In the genomic region with DNA sequence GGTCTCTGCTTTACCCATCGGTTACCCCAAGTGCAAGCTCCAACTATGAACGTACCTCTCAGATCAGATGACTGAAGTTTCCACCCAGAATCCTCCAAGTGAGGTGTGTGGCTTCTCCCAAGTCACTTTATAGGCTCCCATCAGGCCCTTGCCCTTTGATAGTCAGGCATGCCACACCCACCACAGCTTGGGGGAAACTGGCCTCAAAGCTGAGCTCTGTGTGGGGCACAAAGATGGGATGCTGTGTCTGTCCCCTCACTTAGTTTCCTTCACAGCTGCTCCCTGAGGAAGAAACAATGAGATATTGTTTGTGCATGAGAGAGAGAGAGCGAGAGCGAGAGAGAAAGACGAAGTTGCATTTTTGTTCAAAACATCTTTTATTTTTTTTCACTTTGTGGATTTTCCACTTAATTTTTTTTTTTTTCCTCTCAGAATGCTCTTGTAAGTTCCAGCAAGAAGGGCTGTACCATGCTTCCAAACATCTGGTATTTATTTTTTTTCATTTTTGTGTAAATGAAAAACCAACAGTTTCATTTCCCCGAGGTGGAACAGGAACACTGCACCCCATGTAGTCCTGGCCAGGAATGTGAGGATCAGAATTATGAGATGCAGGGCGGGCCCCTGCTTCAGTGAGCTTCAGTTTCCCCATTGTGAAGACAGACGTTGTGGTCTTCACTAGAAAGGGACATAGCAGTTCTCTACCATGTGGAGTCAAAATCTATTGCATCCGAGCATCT, we compare ENCODE assay signal across 8 mouse cellular contexts. TPM values are rescaled to one million over a fixed set of nuclear protein-coding genes. Genes with fewer than 3 reads are reported as not detected.
A peak's percentile ranks its signal among the peaks of the same experiment; 100 is the strongest.
DNase-seq lines count a peak whose midpoint lies in the region; ATAC-seq and TF ChIP-seq lines count a peak whose summit lies in the region.

Apod (minus strand) TSS at position 312 of the 737 bp plus-strand sequence.

- peak; percentile 32 for DNase-seq in embryonic facial prominence, embryonic 10.5 days (ENCODE audit: low spot score)
- DNase-seq in right cerebral cortex, postnatal 36 days (ENCODE audit: low spot score in 2 of 2) = no peak
- DNase-seq in right cerebral cortex, postnatal 4 days = no peak
- DNase-seq in urinary bladder, postnatal 10 days (ENCODE audit: low spot score) = no peak

- no peaks in the 10 kb centered on the region for H3K27me3 ChIP-seq in E14TG2a.4 (ENCODE audit: insufficient read depth, low read length)
- no peaks in the 10 kb centered on the region for H3K27me3 ChIP-seq in embryonic facial prominence, embryonic 10.5 days (replicated peaks; ENCODE audit: low read depth, poor library complexity, severe bottlenecking)
- H3K27me3 ChIP-seq in hindbrain, embryonic 12.5 days = no peaks in the 10 kb centered on the region
- no peaks in the 10 kb centered on the region for H3K27me3 ChIP-seq in limb, embryonic 13.5 days

- H3K27ac ChIP-seq in embryonic facial prominence, embryonic 10.5 days (replicated peaks) = peak within 1 kb of the TSS; percentile 57
- peak within 1 kb of the TSS; percentile 48 for H3K27ac ChIP-seq in hindbrain, embryonic 12.5 days
- peak within 1 kb of the TSS; percentile 75 for H3K27ac ChIP-seq in limb, embryonic 13.5 days

- H3K4me2 ChIP-seq in hindbrain, embryonic 12.5 days (replicated peaks) = no peak within 1 kb of the TSS; the same call in 1 of the 2 replicates
- H3K4me2 ChIP-seq in limb, embryonic 13.5 days (replicated peaks) = peak within 1 kb of the TSS; percentile 41

- no peak within 1 kb of the TSS for H3K9ac ChIP-seq in hindbrain, embryonic 12.5 days
- 0 out of 2 replicates have a peak within 1 kb of the TSS, but pooled peaks have one; percentile 1 for H3K9ac ChIP-seq in limb, embryonic 13.5 days

- no peak for ATAC-seq in hindbrain, embryonic 12.5 days (ENCODE audit: low FRiP score)
- peak; percentile 48; the same call in 1 of the 2 replicates for ATAC-seq in limb, embryonic 13.5 days (ENCODE audit: low FRiP score, low read depth)
- ATAC-seq in megakaryocyte-erythroid progenitor cell, adult 5-6 weeks (replicated peaks; ENCODE audit: low FRiP score, low TSS enrichment, poor library complexity, severe bottlenecking) = no peak

- peak within 1 kb of the TSS; percentile 24; the same call in 1 of the 2 replicates for H3K4me3 ChIP-seq in E14TG2a.4 (replicated peaks; ENCODE audit: low read length)
- H3K4me3 ChIP-seq in embryonic facial prominence, embryonic 10.5 days = no peak within 1 kb of the TSS
- H3K4me3 ChIP-seq in hindbrain, embryonic 12.5 days = no peak within 1 kb of the TSS
- peak within 1 kb of the TSS; percentile 11; the same call in 1 of the 2 replicates for H3K4me3 ChIP-seq in limb, embryonic 13.5 days

- peaks cover 68% of the 10 kb centered on the region for H3K4me1 ChIP-seq in E14TG2a.4 (replicated peaks; ENCODE audit: low read depth, low read length)
- H3K4me1 ChIP-seq in embryonic facial prominence, embryonic 10.5 days = peaks cover 57% of the 10 kb centered on the region
- peaks cover 20% of the 10 kb centered on the region for H3K4me1 ChIP-seq in hindbrain, embryonic 12.5 days
- H3K4me1 ChIP-seq in limb, embryonic 13.5 days = peaks cover 50% of the 10 kb centered on the region

- H3K9me3 ChIP-seq in E14TG2a.4 (ENCODE audit: low read length) = no peaks in the 10 kb centered on the region
- no peaks in the 10 kb centered on the region for H3K9me3 ChIP-seq in embryonic facial prominence, embryonic 10.5 days
- no peaks in the 10 kb centered on the region for H3K9me3 ChIP-seq in hindbrain, embryonic 12.5 days (replicated peaks)
- H3K9me3 ChIP-seq in limb, embryonic 13.5 days = no peaks in the 10 kb centered on the region

- H3K36me3 ChIP-seq in E14TG2a.4 (ENCODE audit: insufficient read depth, low read length) = no peaks in the 10 kb centered on the region
- H3K36me3 ChIP-seq in embryonic facial prominence, embryonic 10.5 days (replicated peaks) = no peaks in the 10 kb centered on the region
- no peaks in the 10 kb centered on the region for H3K36me3 ChIP-seq in hindbrain, embryonic 12.5 days
- no peaks in the 10 kb centered on the region for H3K36me3 ChIP-seq in limb, embryonic 13.5 days

- 41% methylated on average over 9 of the region's 9 CpGs for WGBS in embryonic facial prominence, embryonic 10.5 days
- WGBS in hindbrain, embryonic 12.5 days = 40% methylated on average over 9 of the region's 9 CpGs
- WGBS in limb, embryonic 13.5 days = 28% methylated on average over 9 of the region's 9 CpGs

- TF ChIP-seq CTCF in E14TG2a.4 (conservative IDR thresholded peaks at IDR 0.05; ENCODE audit: low read length) = no peak

RNA-seq across cellular contexts. Expression of gene Apod, which starts in this region (rescaled TPM):
- 5.0 and 6.1 TPM in 2 replicates for polyA plus RNA-seq in embryonic facial prominence, embryonic 10.5 days (2016; fragmentation: Nextera tagmentation; extraction: Ambion mirVana)
- 76.2 and 93.8 TPM in 2 replicates for polyA plus RNA-seq in hindbrain, embryonic 12.5 days (2016; fragmentation: Nextera tagmentation; extraction: Ambion mirVana)
- 34.7 and 36.0 TPM in 2 replicates for polyA plus RNA-seq in limb, embryonic 13.5 days (2015; fragmentation: Nextera tagmentation; extraction: Ambion mirVana)
- not detected in 2 replicates for total RNA-seq in megakaryocyte-erythroid progenitor cell, adult 5-6 weeks (2014; fragmentation: Nextera tagmentation)
- not detected in 2 replicates for total RNA-seq in megakaryocyte-erythroid progenitor cell, adult 5-6 weeks (2017)

Comparison
In these comparisons a context has a peak if more than half of its experiments do, and no peak if none do; other contexts are left out.
1. H3K4me3 ChIP-seq: peak in E14TG2a.4 (single experiment) and limb, embryonic 13.5 days (single experiment); none in embryonic facial prominence, embryonic 10.5 days (single experiment) and hindbrain, embryonic 12.5 days (single experiment).
2. Peak in every context shown above with its lines, with median percentiles within 50 percentile points of each other: H3K27ac ChIP-seq.